ENCODE assay signal across 9 mouse cellular contexts in the genomic region with DNA sequence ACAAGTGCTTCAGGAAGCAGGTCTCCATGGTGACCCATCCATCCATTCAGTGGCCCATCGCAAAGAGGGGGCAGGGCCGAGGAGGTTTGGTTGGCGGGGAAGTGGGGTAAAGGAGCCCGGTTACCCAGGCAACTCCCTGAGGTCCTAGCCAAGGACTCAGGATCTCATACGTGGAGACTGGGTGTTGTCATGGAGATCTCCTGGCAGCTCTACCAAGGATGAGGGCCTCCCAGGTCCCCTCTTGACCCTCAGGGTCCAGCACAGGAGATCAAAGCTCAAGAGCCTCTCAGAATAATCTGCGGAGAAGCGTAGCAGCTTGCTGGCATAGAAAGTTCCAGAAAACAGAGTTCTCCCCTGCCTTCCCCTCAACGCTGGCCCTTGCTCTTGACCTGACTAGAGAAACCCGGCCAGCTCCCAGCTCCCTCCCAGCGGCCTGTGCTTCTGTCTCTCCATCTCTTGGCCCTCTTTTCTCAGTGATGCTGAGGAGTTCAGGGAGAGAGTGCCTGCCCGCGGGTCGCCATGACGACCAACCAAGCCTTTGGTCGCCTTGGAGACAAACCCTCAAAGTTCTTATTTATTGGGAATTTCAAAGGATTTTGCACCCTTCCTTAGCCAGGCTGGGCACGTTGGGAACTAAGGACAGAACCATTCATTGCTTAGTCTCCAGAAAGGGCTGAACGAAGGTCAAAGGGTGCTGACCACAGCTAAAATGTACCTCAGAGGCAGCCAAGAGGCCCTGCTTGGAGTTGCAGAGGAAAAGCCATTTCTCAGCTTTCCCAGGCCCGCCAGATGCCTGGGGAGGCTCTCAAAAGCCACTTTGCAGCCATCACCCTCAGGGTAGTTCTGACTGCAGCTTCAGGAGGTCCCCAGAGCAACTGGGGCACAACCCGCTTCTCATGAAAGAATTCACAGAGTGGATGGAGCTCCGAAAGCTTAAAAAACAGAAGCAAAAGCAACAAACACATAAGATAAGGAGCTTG.
DNase-seq lines count a peak whose midpoint lies in the region; ATAC-seq lines count a peak whose summit lies in the region.
"Had no signal": no experiment of that assay in that cellular context is flagged by ENCODE, and none has a peak within 500 bp of the region (broad histone marks: within the 10 kb centered on the region; RNA-seq: fewer than 3 reads in every experiment).

No protein-coding gene starts in this region.

- 0 out of 2 replicates have a peak overlapping the region, but pooled peaks have one; percentile 57 for H3K27ac ChIP-seq in neural tube, embryonic 12.5 days

- no peak overlapping the region for H3K9ac ChIP-seq in neural tube, embryonic 12.5 days

- no peaks in the 10 kb centered on the region for H3K27me3 ChIP-seq in neural tube, embryonic 12.5 days (replicated peaks)

- H3K36me3 ChIP-seq in neural tube, embryonic 12.5 days = no peaks in the 10 kb centered on the region

- 0 out of 2 replicates have a peak, but pooled peaks cover 10% of the 10 kb centered on the region for H3K9me3 ChIP-seq in neural tube, embryonic 12.5 days

- peak; percentile 85 for ATAC-seq in neural tube, embryonic 12.5 days (ENCODE audit: low FRiP score, low read depth)

- peak; percentile 75 to 81 for DNase-seq in cerebellum, postnatal 10 days
- peak; percentile 76 to 85 for DNase-seq in frontal cortex, adult 2 months (ENCODE audit: extremely low spot score in 1 of 2, low spot score in 1 of 2)
- DNase-seq in layer of hippocampus, postnatal 36 days = peak; percentile 76 to 84
- DNase-seq in gastrocnemius, postnatal 14 days = no peak
- DNase-seq in kidney, postnatal 14 days = no peak
- no peak for DNase-seq in adrenal gland, postnatal 4 days (ENCODE audit: low spot score in 2 of 2)
- DNase-seq in urinary bladder, postnatal 10 days (ENCODE audit: low spot score) = no peak
- DNase-seq: gastrocnemius, postnatal 25 days had no signal

- H3K4me1 ChIP-seq in neural tube, embryonic 12.5 days = peaks cover 48% of the 10 kb centered on the region

- peak overlapping the region; percentile 24; the same call in 1 of the 2 replicates for H3K4me2 ChIP-seq in neural tube, embryonic 12.5 days (replicated peaks)

- H3K4me3 ChIP-seq in neural tube, embryonic 12.5 days = no peak overlapping the region

- WGBS in neural tube, embryonic 12.5 days = 13% methylated on average over 20 of the region's 20 CpGs

- intact Hi-C loops in gastrocnemius, postnatal 14 days (cut with DNase I; ENCODE audit: low total_unique reads) = no loop called here

Comparison
In these comparisons a context has a peak if more than half of its experiments do, and no peak if none do; other contexts are left out.
1. DNase-seq: peak in cerebellum, postnatal 10 days (2 of 2), frontal cortex, adult 2 months (2 of 2) and layer of hippocampus, postnatal 36 days (2 of 2); none in gastrocnemius, postnatal 14 days (single experiment), kidney, postnatal 14 days (single experiment), adrenal gland, postnatal 4 days (0 of 2) and urinary bladder, postnatal 10 days (single experiment).